Mouse (Mus musculus) cortical plate, adult 2 months (tissue): ENCODE results near the gene Mog. TPM values are rescaled to one million over a fixed set of nuclear protein-coding genes. Genes with fewer than 3 reads are reported as not detected.

Experiments used
- H3K27ac ChIP-seq: fragments of 200-500 bp; 2 replicates; pipeline ENCODE4 v1.5.1; 2012; ENCODE audit warnings: low read length, control low read depth, inconsistent platforms; ENCODE audit not compliant: insufficient read depth
- H3K4me1 ChIP-seq: fragments of 200-500 bp; 2 replicates; pipeline ENCODE4 v1.6.1; 2011; ENCODE audit warnings: low read length; ENCODE audit not compliant: control insufficient read depth, insufficient read depth
- H3K4me3 ChIP-seq: fragments of 200-500 bp; 2 replicates; pipeline ENCODE4 v1.5.1; 2011; ENCODE audit warnings: mild to moderate bottlenecking, low read length, control low read depth; ENCODE audit not compliant: insufficient read depth
- CTCF ChIP-seq: fragments of 200-500 bp; IDR thresholded peaks from 2 replicates; pipeline ENCODE4 v1.5.1; 2011; ENCODE audit warnings: mild to moderate bottlenecking, control low read depth, low read length; ENCODE audit not compliant: insufficient read depth; ENCODE audit errors: extremely low read depth
- POLR2A ChIP-seq: fragments of 200-500 bp; IDR thresholded peaks from 2 replicates; pipeline ENCODE4 v1.6.1; 2011; ENCODE audit warnings: mild to moderate bottlenecking, low read length, control low read depth; ENCODE audit not compliant: insufficient read depth; ENCODE audit errors: extremely low read depth
- polyA plus RNA-seq: library from polyadenylated mRNA; depleted of rRNA; stranded (reverse); fragments of >200 nt; gene quantifications from 2 replicates; pipeline ENCODE4 v1.2.3, GENCODE M21; 2012

The Mog gene
- polyA plus RNA-seq, 1 experiment, result 128 TPM

GRCm38 (mm10) chr17:37046312-37047112 lies 23.3 kb upstream of the Mog start:
- Histone ChIP-seq H3K4me3 (peak overlapping the region; percentile 87), H3K27ac (peak overlapping the region; percentile 94), H3K4me1 (peaks cover 3% of the 10 kb centered on the region; the same call in 1 of the 2 replicates)
- peak; percentile 26; the same call in 1 of the 2 replicates for TF ChIP-seq CTCF
- TF ChIP-seq POLR2A, result 0 out of 2 replicates have a peak, but pooled peaks have one; percentile 11

GRCm38 (mm10) chr17:37045611-37046311 lies 22.6 kb upstream of the Mog start, which contains the start of gene Gabbr1:
Gene Gabbr1, plus strand, starts transcription at chr17:37045966.
- no peak for TF ChIP-seq CTCF
- peak; percentile 65; the same call in 1 of the 2 replicates for TF ChIP-seq POLR2A
- Histone ChIP-seq H3K4me3 (peak within 1 kb of the TSS; percentile 87), H3K27ac (peak within 1 kb of the TSS; percentile 95), H3K4me1 (peaks cover 3% of the 10 kb centered on the region; the same call in 1 of the 2 replicates)

- peak overlapping the region; percentile 95; the same call in 1 of the 2 replicates for H3K27ac ChIP-seq
- peak overlapping the region; percentile 87 for H3K4me3 ChIP-seq
- TF ChIP-seq CTCF (no peak), POLR2A (no peak)
- H3K4me1 ChIP-seq, result peaks cover 3% of the 10 kb centered on the region; the same call in 1 of the 2 replicates
These were observed 21.6 kb upstream of the Mog start for GRCm38 (mm10) chr17:37044651-37045244.

GRCm38 (mm10) chr17:37039127-37039894 lies 16.1 kb upstream of the Mog start:
- TF ChIP-seq CTCF (no peak), POLR2A (no peak)
- Histone ChIP-seq H3K4me1 (no peaks in the 10 kb centered on the region), H3K27ac (no peak overlapping the region), H3K4me3 (no peak overlapping the region)

- Histone ChIP-seq H3K4me1 (no peaks in the 10 kb centered on the region), H3K4me3 (peak overlapping the region; percentile 42; the same call in 1 of the 2 replicates), H3K27ac (no peak overlapping the region)
- TF ChIP-seq POLR2A (no peak), CTCF (no peak)
These were observed 6.0 kb upstream of the Mog start for GRCm38 (mm10) chr17:37029162-37029561.

- TF ChIP-seq CTCF (no peak), POLR2A (peak; percentile 44)
- Histone ChIP-seq H3K4me3 (peak overlapping the region; percentile 42), H3K4me1 (no peaks in the 10 kb centered on the region), H3K27ac (peak overlapping the region; percentile 76)
These were observed 5.5 kb upstream of the Mog start for GRCm38 (mm10) chr17:37028683-37029120.

- Histone ChIP-seq H3K4me3 (peak overlapping the region; percentile 42), H3K27ac (peak overlapping the region; percentile 17; the same call in 1 of the 2 replicates), H3K4me1 (no peaks in the 10 kb centered on the region)
- TF ChIP-seq CTCF (no peak), POLR2A (no peak)
These were observed 5.0 kb upstream of the Mog start for GRCm38 (mm10) chr17:37028212-37028611.

GRCm38 (mm10) chr17:37027486-37027885 lies 4.3 kb upstream of the Mog start:
- Histone ChIP-seq H3K27ac (no peak overlapping the region), H3K4me3 (no peak overlapping the region), H3K4me1 (no peaks in the 10 kb centered on the region)
- TF ChIP-seq CTCF (no peak), POLR2A (no peak)
